Mouse (Mus musculus): ENCODE data around the gene Nmrk2.

DNA sequence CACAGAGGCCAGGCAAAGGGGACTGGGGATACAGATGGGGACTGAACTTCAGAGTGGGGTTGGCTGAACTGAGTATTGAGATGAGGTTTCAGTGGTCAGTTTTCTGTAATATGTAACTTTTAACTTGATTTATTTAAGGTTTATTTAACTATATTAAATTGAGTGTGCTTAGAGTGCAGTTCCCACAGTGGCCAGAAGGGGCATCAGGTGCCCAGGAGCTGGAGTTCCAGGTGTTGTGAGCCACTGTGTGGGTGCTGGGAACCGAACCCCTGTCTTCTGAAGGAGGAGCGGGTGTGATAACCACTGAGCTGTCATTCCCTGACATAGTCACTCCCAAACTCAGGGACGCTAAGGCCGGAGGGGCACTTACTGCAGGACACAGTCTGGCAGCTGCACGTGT is 8.3 kb upstream of the Nmrk2 start:
- TF ChIP-seq POLR2A (IDR thresholded peaks at IDR 0.05; ENCODE audit: control insufficient read depth, extremely low read depth, insufficient read depth, low read length, poor library complexity), result no peak
- TF ChIP-seq CTCF (IDR thresholded peaks at IDR 0.05; ENCODE audit: borderline replicate concordance, control insufficient read depth, extremely low read depth, insufficient read depth, low read length, poor library complexity), result no peak

All from thymus, adult 2 months (tissue).